Mouse (Mus musculus) mature B cell (primary cell): ENCODE results near the gene Arfip1.

Source experiments
- in situ Hi-C: fragments of 300-500 bp; cut with MboI; formaldehyde crosslinking; loops from 2 replicates; pipeline ENCODE4 v1.14.3; 2019

Gene Arfip1

DNA sequence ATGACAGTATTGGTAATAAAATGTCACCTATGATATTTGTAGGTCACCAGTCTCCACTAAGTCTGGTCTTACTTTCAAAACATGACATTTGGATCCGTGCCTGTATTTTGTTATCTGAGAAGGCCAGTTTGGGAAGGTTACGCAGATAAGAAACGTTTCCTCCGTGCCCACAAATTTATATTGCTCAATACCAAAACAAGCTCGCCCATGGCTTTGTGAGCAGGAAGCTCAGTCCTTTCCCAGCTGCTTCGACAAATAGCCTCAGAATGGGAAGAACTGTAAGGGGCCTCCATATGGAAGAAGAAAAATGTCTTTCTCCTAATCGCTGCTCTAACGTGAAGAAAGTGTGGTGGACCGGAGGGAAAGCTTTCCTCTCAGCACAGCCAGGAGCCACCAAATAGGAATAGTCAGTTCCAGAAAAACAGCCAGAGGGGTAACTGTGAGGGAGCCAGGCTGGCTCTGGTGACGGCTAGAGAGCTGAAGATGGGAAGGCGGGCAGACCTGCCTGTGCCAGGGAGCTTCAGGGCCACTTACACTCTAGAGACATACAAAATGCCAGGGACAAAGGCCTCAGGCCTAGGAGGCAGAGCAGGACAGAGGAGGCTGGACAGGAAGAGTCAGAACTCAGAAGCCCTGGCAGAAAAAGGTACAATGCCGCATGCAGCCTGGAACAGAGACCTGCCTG is 126.5 kb downstream of the Arfip1 start:
- in situ Hi-C loops, result no loop called here

DNA sequence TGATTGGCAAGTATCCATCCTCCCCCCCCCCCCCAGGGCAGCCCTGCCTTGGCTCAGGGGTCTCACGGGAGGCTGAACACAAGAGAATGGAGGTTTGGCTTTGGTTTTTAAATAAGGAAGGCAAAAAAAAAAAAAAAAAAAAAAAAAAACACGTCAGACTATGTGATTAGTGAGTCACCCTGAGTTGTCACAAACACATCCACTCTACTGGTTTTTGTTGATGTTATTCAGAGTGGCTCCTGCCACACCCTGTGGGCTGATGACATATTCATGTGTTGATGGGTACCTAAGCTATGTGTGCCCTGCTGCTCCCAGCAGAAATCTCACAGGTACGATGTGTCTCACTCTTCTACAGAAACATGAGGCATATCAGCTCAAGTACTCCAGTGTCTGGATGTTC is 131.8 kb downstream of the Arfip1 start:
- in situ Hi-C loops, result no loop called here

DNA sequence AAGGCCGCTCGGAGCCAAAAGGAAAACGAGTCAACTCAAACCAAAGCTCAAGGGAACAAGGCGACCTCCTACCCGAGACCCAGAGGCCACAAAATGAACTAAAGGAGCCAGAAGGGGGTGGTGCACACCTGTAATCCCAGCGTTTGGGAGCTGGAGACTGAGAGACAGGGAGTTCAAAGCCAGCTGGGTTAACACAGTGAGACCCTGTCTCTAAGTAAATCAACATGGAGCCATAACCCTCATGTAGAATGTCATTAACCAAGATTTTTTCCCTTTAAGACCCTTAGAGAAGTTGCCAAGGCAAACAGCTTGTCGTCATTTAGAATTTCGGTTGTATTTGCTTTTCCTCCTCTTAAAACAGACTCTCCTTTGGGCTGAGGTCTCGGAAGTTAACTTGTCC is 133.4 kb downstream of the Arfip1 start:
- in situ Hi-C loops, result no loop called here

DNA sequence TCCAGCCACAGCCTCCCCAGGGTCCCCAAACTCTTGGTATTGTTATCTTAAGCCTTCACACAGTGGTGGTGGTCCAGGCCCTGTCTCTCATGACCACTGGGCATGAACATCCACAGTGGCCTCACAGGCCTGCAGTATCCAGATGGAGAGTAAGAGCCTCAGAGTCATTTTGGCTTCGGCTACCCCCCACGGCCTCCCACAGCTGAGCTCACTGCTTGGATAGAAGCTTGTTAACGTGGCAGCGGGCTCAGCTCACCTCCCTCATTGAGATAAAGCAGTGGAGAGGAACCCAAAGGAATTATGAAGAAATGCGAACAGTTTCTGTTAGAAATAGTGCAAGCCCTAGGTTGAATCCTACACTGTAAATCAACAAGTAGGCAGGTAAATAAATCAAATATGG is 134.6 kb downstream of the Arfip1 start:
- in situ Hi-C loops, result no loop called here
